Mouse (Mus musculus) E14TG2a.4 (cell line): ENCODE data around the gene E130308A19Rik.

Experiments used
- CTCF ChIP-seq: conservative IDR thresholded peaks from 2 replicates; pipeline ENCODE4 v1.5.1; 2014; ENCODE audit warnings: low read length
- NANOG ChIP-seq: IDR thresholded peaks from 2 replicates; pipeline ENCODE4 v1.6.1; 2014; ENCODE audit warnings: borderline replicate concordance, low read length, mixed read lengths
- POU5F1 ChIP-seq: IDR thresholded peaks from 2 replicates; pipeline ENCODE4 v1.6.1; 2014; ENCODE audit warnings: low read length, borderline replicate concordance

DNA sequence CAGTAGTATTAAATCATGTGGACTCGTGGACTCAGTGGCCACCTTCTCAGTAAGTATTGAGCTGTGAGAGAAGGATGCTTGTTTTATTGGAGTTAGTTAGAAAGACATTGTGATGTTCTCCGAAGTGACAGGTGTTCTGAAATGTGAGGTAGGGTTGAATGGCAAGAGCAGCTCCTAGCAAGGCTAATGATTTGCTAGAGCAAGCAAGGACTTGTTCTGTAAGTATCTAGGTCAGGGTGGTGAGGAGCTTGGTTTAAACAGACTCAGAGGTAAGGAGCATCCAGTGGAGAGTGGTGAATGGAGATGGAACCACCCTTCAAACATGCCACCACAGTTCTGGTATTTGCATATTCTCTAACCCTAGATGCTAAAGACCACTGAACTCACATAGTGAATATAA lies 16.6 kb downstream of the E130308A19Rik start:
- no peak for TF ChIP-seq CTCF
- TF ChIP-seq NANOG = no peak
- no peak for TF ChIP-seq POU5F1
